Mouse (Mus musculus): ENCODE data around the gene Rhox4f. TPM values are rescaled to one million over a fixed set of nuclear protein-coding genes. Genes with fewer than 3 reads are reported as not detected.

Rhox4f gene
- polyA plus RNA-seq (2021; fragmentation: Nextera tagmentation) = not detected in 2 replicates
- long read RNA-seq, experiment 1 = 0 reads
- long read RNA-seq, experiment 2 = 0 reads

DNA sequence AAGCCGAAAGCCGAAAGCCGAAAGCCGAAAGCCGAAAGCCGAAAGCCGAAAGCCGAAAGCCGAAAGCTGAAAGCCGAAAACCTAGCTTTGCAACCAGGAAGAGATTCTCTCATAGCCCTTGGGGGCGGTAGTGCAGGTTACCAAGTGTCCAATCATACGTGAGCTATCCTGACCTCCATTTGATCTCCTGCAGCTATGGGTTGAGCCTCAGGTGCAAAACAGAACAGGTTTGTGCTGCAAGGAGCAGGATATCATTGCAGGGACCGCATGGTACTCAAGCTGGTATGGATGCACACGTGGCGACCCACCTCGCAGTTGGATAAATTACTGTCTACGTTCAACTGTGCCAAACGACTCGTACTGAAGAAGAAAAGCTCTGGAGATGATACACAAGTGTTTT, at the start of gene Rhox4f:
Gene Rhox4f (minus strand): TSS at position 101 of the 400 bp plus-strand sequence.

DNA sequence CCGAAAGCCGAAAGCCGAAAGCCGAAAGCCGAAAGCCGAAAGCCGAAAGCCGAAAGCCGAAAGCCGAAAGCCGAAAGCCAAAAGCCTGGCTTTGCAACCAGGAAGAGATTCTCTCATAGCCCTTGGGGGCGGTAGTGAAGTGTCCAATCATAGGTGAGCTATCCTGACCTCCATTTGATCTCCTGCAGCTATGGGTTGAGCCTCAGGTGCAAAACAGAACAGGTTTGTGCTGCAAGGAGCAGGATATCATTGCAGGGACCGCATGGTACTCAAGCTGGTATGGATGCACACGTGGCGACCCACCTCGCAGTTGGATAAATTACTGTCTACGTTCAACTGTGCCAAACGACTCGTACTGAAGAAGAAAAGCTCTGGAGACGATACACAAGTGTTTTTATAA, 43.7 kb upstream of the Rhox4f start, which contains the start of gene Rhox4g:
Gene Rhox4g (minus strand): TSS at position 101 of the 400 bp plus-strand sequence.

DNA sequence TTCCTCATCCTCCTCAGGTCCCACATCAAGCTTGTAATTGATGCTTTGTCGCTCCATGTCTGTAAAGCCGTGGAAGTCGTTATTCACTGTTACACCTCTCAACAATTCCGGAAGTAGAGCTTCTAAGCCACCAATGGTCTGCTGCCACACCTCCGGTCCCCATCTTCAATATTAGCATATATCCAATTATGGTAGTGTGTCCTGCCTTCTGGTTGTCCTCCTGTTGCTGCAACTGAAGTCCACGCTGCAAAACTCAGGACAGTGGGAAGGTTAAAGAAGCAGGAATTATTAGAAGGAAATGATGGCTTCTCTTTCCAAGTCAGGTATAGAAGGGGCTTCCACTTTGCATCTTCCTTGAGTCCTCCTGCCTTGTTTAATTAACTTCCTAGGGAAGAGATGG, 35.9 kb upstream of the Rhox4f start, which contains the start of gene Rhox2g:
Gene Rhox2g (minus strand): TSS at position 101 of the 400 bp plus-strand sequence.

DNA sequence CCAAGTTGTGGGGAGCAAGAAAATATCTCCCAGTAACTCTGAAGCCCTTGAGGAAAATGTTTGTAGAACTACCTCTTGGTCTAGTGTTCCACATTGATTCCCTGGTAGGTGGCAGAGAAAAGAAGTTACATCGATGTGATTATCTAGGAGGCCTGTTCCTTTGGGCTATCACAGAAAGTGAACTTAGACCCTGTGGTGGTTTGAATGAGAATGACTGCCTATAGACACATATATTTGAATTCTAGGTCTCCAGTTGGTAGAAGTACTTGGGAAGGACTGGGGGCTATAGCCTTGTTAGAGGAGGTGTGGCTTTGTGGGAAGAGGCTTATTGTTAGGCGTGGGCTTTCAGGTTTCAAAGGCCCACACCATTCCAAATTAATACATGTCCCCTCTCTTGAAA, 21.0 kb upstream of the Rhox4f start, which contains the start of gene Rhox3g:
Gene Rhox3g (minus strand): TSS at position 101 of the 400 bp plus-strand sequence.

DNA sequence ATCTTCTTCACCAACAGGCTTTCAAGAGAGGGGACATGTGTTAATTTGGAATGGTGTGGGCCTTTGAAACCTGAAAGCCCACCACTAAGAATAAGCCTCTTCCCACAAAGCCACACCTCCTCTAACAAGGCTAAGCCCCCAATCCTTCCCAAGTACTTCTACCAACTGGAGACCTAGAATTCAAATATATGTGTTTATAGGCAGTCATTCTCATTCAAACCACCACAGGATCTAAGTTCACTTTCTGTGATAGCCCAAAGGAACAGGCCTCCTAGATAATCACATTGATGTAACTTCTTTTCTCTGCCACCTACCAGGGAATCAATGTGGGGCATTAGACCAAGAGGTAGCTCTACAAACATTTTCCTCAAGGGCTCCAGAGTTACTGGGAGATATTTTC, 26.8 kb downstream of the Rhox4f start, which contains the start of gene Rhox3f:
Gene Rhox3f (plus strand): TSS at position 301 of the 400 bp plus-strand sequence.

DNA sequence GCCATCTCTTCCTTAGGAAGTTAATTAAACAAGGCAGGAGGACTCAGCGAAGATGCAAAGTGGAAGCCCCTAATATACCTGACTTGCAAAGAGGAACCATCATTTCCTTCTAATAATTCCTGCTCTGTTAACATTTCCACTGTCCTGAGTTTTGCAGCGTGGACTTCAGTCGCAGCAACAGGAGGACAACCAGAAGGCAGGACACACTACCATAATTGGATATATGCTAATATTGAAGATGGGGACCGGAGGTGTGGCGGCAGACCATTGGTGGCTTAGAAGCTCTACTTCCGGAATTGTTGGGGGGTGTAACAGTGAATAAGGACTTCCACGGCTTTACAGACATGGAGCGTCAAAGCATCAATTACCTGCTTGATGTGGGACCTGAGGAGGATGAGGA, 36.4 kb downstream of the Rhox4f start, which contains the start of gene Rhox2f:
Gene Rhox2f (plus strand): TSS at position 301 of the 400 bp plus-strand sequence.

DNA sequence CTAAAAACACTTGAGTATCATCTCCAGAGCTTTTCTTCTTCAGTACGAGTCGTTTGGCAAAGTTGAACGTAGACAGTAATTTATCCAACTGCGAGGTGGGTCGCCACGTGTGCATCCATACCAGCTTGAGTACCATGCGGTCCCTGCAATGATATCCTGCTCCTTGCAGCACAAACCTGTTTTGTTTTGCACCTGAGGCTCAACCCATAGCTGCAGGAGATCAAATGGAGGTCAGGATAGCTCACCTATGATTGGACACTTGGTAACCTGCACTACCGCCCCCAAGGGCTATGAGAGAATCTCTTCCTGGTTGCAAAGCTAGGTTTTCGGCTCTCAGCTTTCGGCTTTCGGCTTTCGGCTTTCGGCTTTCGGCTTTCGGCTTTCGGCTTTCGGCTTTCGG, 50.4 kb downstream of the Rhox4f start, which contains the start of gene Rhox4e:
Gene Rhox4e (plus strand): TSS at position 301 of the 400 bp plus-strand sequence.

Other genes with a start within 250 kb of the Rhox4f start
- not detected in 2 replicates for gene Rhox3a2, start 227.7 kb downstream of the Rhox4f start, polyA plus RNA-seq (2021; fragmentation: Nextera tagmentation)
- not detected in 2 replicates for gene Rhox4a2, start 216.9 kb downstream of the Rhox4f start, polyA plus RNA-seq (2021; fragmentation: Nextera tagmentation)
- gene Rhox2b, start 195.6 kb downstream of the Rhox4f start, polyA plus RNA-seq (2021; fragmentation: Nextera tagmentation) = not detected in 2 replicates
- gene Rhox4b, start 175.2 kb downstream of the Rhox4f start, polyA plus RNA-seq (2021; fragmentation: Nextera tagmentation) = not detected in 2 replicates
- not detected in 2 replicates for gene Rhox2c, start 154.0 kb downstream of the Rhox4f start, polyA plus RNA-seq (2021; fragmentation: Nextera tagmentation)
- gene Rhox3c, start 149.1 kb downstream of the Rhox4f start, polyA plus RNA-seq (2021; fragmentation: Nextera tagmentation) = not detected in 2 replicates
- gene Rhox4c, start 127.4 kb downstream of the Rhox4f start, polyA plus RNA-seq (2021; fragmentation: Nextera tagmentation) = not detected in 2 replicates
- gene Rhox2d, start 114.3 kb downstream of the Rhox4f start, polyA plus RNA-seq (2021; fragmentation: Nextera tagmentation) = not detected in 2 replicates
- not detected in 2 replicates for gene Rhox4d, start 93.3 kb downstream of the Rhox4f start, polyA plus RNA-seq (2021; fragmentation: Nextera tagmentation)
- not detected in 2 replicates for gene Rhox2e, start 77.3 kb downstream of the Rhox4f start, polyA plus RNA-seq (2021; fragmentation: Nextera tagmentation)
- not detected in 2 replicates for gene Rhox3e, start 65.7 kb downstream of the Rhox4f start, polyA plus RNA-seq (2021; fragmentation: Nextera tagmentation)
- not detected in 2 replicates for gene Rhox4e, start 50.3 kb downstream of the Rhox4f start, polyA plus RNA-seq (2021; fragmentation: Nextera tagmentation)
- not detected in 2 replicates for gene Rhox2f, start 36.3 kb downstream of the Rhox4f start, polyA plus RNA-seq (2021; fragmentation: Nextera tagmentation)
- gene Rhox3f, start 26.7 kb downstream of the Rhox4f start, polyA plus RNA-seq (2021; fragmentation: Nextera tagmentation) = not detected in 2 replicates
- gene Rhox3g, start 20.9 kb upstream of the Rhox4f start, polyA plus RNA-seq (2021; fragmentation: Nextera tagmentation) = not detected in 2 replicates
- not detected in 2 replicates for gene Rhox2g, start 35.8 kb upstream of the Rhox4f start, polyA plus RNA-seq (2021; fragmentation: Nextera tagmentation)
- gene Rhox4g, start 43.6 kb upstream of the Rhox4f start, polyA plus RNA-seq (2021; fragmentation: Nextera tagmentation) = not detected in 2 replicates
- gene Rhox3h, start 61.1 kb upstream of the Rhox4f start, polyA plus RNA-seq (2021; fragmentation: Nextera tagmentation) = not detected in 2 replicates
- gene Rhox2h, start 65.6 kb upstream of the Rhox4f start, polyA plus RNA-seq (2021; fragmentation: Nextera tagmentation) = not detected in 2 replicates
- gene Rhox5, start 197.1 kb upstream of the Rhox4f start, polyA plus RNA-seq (2021; fragmentation: Nextera tagmentation) = 0.20 and 0.55 TPM in 2 replicates
- gene Rhox6, start 219.2 kb upstream of the Rhox4f start, polyA plus RNA-seq (2021; fragmentation: Nextera tagmentation) = not detected in 2 replicates
- not detected in 2 replicates for gene Rhox7a, start 224.0 kb upstream of the Rhox4f start, polyA plus RNA-seq (2021; fragmentation: Nextera tagmentation)